ENCODE assay signal across 18 mouse cellular contexts in genomic region chr15:28066468-28066867, GRCm38 (mm10).
"Had no signal": no experiment of that assay in that cellular context is flagged by ENCODE, and none has a peak within 500 bp of the region (broad histone marks: within the 10 kb centered on the region; RNA-seq: fewer than 3 reads in every experiment).

No protein-coding gene starts in this region.

- H3K27ac ChIP-seq: kidney, postnatal 0 days; layer of hippocampus, adult 2 months; liver, embryonic 12.5 days; liver, embryonic 15.5 days; lung, embryonic 15.5 days; midbrain, embryonic 10.5 days; midbrain, embryonic 13.5 days; stomach, postnatal 0 days had no signal

- DNase-seq: kidney, postnatal 25 days; layer of hippocampus, adult 9-11 months; liver; lung, adult 18-20 months; lung, postnatal 10 days; lung, postnatal 36 days; thymus, adult 18-20 months; thymus, postnatal 36 days had no signal

- H3K4me2 ChIP-seq: liver, embryonic 12.5 days; liver, embryonic 15.5 days; lung, embryonic 15.5 days; midbrain, embryonic 13.5 days had no signal

- H3K36me3 ChIP-seq: liver, embryonic 12.5 days; liver, embryonic 15.5 days; lung, embryonic 15.5 days; midbrain, embryonic 10.5 days; midbrain, embryonic 13.5 days had no signal

- ATAC-seq: liver, embryonic 12.5 days; midbrain, embryonic 13.5 days; midbrain, embryonic 16.5 days had no signal

- H3K9ac ChIP-seq: liver, embryonic 12.5 days; liver, embryonic 15.5 days; lung, embryonic 15.5 days; midbrain, embryonic 13.5 days had no signal

- H3K4me1 ChIP-seq: liver, embryonic 12.5 days; liver, embryonic 15.5 days; lung, embryonic 15.5 days; megakaryocyte, embryonic 14.5 days had no signal

- H3K27me3 ChIP-seq: liver, embryonic 15.5 days; lung, embryonic 15.5 days; midbrain, embryonic 13.5 days had no signal

- H3K9me3 ChIP-seq: liver, embryonic 12.5 days; liver, embryonic 15.5 days; lung, embryonic 15.5 days; midbrain, embryonic 13.5 days had no signal

- H3K4me3 ChIP-seq: layer of hippocampus, adult 2 months; liver, embryonic 12.5 days; liver, embryonic 15.5 days; lung, embryonic 15.5 days; megakaryocyte, embryonic 14.5 days; midbrain, embryonic 10.5 days; midbrain, embryonic 13.5 days had no signal
